Mouse (Mus musculus): ENCODE results near the gene Cmc2.

GRCm38 (mm10) chr8:116852042-116852441, 69.2 kb downstream of the Cmc2 start:
- TF ChIP-seq CTCF (conservative IDR thresholded peaks at IDR 0.05; ENCODE audit: low read length), result no peak
- TF ChIP-seq POU5F1 (IDR thresholded peaks at IDR 0.05; ENCODE audit: borderline replicate concordance, low read length), result no peak
- TF ChIP-seq NANOG (IDR thresholded peaks at IDR 0.05; ENCODE audit: borderline replicate concordance, low read length), result no peak
